Mouse (Mus musculus) neural tube, embryonic 14.5 days (tissue): ENCODE results near the gene Tvp23b. TPM values are rescaled to one million over a fixed set of nuclear protein-coding genes. Genes with fewer than 3 reads are reported as not detected.

Experiments
- ATAC-seq: fragments of 200-750 bp; cut with Nextera tagmentation; 2 replicates; pipeline ENCODE4 v1.8.0; 2017; ENCODE audit warnings: low read depth, mild to moderate bottlenecking, moderate TSS enrichment, moderate library complexity
- H3K27ac ChIP-seq: fragments of 300-500 bp; sonication (generic); 2 replicates; pipeline ENCODE4 v1.5.1; 2014; ENCODE audit warnings: low read depth, mild to moderate bottlenecking, control low read depth, low read length, moderate library complexity, mixed read lengths
- H3K27me3 ChIP-seq: fragments of 300-500 bp; sonication (generic); 2 replicates; pipeline ENCODE4 v1.6.1; 2014; ENCODE audit warnings: low read length; ENCODE audit not compliant: control insufficient read depth, insufficient read depth
- H3K36me3 ChIP-seq: fragments of 300-500 bp; sonication (generic); 2 replicates; pipeline ENCODE4 v1.6.1; 2014; ENCODE audit warnings: low read length, mixed read lengths; ENCODE audit not compliant: control insufficient read depth, insufficient read depth
- H3K4me1 ChIP-seq: fragments of 300-500 bp; sonication (generic); 2 replicates; pipeline ENCODE4 v1.6.1; 2014; ENCODE audit warnings: low read length; ENCODE audit not compliant: control insufficient read depth, insufficient read depth
- H3K4me2 ChIP-seq: fragments of 300-500 bp; sonication (generic); 2 replicates; pipeline ENCODE4 v1.6.1; 2014; ENCODE audit warnings: mild to moderate bottlenecking, low read depth, low read length, control low read depth
- H3K4me3 ChIP-seq: fragments of 300-500 bp; sonication (generic); 2 replicates; pipeline ENCODE4 v1.5.1; 2014; ENCODE audit warnings: low read depth, low read length, control low read depth, mixed read lengths
- H3K9ac ChIP-seq: fragments of 300-500 bp; sonication (generic); replicated peaks from 2 replicates; pipeline ENCODE4 v1.6.1; 2014; ENCODE audit warnings: low read depth, mild to moderate bottlenecking, control low read depth, low read length, mixed read lengths
- H3K9me3 ChIP-seq: fragments of 300-500 bp; sonication (generic); 2 replicates; pipeline ENCODE4 v1.6.1; 2016; ENCODE audit warnings: low read length; ENCODE audit not compliant: control insufficient read depth
- WGBS: fragments of 180-500 bp; shearing (Covaris S2); extraction: QIAGEN DNeasy Blood & Tissue Kit; methylation state at CpG from one replicate; pipeline ENCODE4 v1.1.7; 2014; 5-methylcytosine and 5-hydroxymethylcytosine counted together
- polyA plus RNA-seq: library from polyadenylated mRNA; unstranded; fragments of >200 nt; fragmentation: Nextera tagmentation; extraction: Ambion mirVana; gene quantifications from 2 replicates; pipeline ENCODE4 v1.2.1, GENCODE M21; 2014

Gene Tvp23b
- polyA plus RNA-seq, 1 experiment from 2014 or later = 45.3 TPM

DNA sequence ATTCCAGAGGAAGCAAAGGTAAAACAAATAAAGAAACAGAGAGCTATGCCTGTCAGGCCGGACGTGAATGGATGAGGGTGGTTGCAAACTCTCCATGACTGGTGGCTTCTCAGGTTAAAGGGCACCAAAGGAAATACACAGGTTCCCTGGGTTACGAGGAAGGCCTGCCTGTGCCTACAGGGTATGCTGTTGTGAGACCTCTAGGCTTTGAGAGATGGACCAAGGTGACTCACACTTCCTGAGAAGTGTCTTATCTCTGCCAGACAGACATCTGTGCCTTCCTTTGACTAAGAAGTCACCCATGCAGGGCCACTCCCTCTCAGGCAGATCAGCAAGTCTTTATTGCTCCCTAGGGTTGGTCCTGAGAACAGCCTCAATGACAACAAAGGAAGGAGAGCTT, 50.5 kb downstream of the Tvp23b start:
- no peak for ATAC-seq
- no peaks in the 10 kb centered on the region for H3K36me3 ChIP-seq
- H3K4me1 ChIP-seq = no peaks in the 10 kb centered on the region
- no peak overlapping the region for H3K27ac ChIP-seq
- 65% methylated on average over 3 of the region's 3 CpGs for WGBS
- no peaks in the 10 kb centered on the region for H3K27me3 ChIP-seq
- no peak overlapping the region for H3K4me2 ChIP-seq
- no peak overlapping the region for H3K9ac ChIP-seq
- no peaks in the 10 kb centered on the region for H3K9me3 ChIP-seq
- H3K4me3 ChIP-seq = no peak overlapping the region

GRCm38 (mm10) chr11:62930574-62930973, 51.3 kb downstream of the Tvp23b start:
- Histone ChIP-seq H3K36me3 (no peaks in the 10 kb centered on the region), H3K9ac (no peak overlapping the region), H3K4me3 (no peak overlapping the region), H3K4me1 (no peaks in the 10 kb centered on the region), H3K27me3 (no peaks in the 10 kb centered on the region), H3K27ac (no peak overlapping the region), H3K9me3 (no peaks in the 10 kb centered on the region), H3K4me2 (no peak overlapping the region)
- WGBS = 86% methylated on average over 4 of the region's 4 CpGs
- ATAC-seq = no peak

DNA sequence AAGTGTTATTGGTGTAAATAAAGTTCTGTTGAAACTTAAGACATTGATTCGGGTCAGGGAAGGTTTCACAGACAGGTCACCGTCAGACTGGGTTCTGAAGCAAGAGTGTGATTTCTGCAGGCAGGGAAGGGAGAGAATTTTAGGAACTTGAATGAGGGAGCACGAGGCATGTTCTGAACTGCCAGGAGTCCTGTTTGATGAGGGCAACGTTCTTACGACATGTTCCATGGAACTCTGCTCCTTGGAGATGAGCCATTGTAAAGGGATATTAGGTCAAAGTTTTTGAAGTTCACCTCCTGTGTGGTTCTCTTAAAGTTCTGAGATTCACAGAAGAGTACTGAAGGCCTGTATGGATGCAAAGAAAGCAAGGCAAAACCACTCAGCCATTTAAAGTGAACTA, 51.9 kb downstream of the Tvp23b start:
- H3K36me3 ChIP-seq = no peaks in the 10 kb centered on the region
- H3K27ac ChIP-seq = no peak overlapping the region
- no peaks in the 10 kb centered on the region for H3K4me1 ChIP-seq
- no peak overlapping the region for H3K4me3 ChIP-seq
- H3K9me3 ChIP-seq = no peaks in the 10 kb centered on the region
- 91% methylated on average over 5 of the region's 5 CpGs for WGBS
- ATAC-seq = no peak
- no peaks in the 10 kb centered on the region for H3K27me3 ChIP-seq
- no peak overlapping the region for H3K4me2 ChIP-seq
- no peak overlapping the region for H3K9ac ChIP-seq

DNA sequence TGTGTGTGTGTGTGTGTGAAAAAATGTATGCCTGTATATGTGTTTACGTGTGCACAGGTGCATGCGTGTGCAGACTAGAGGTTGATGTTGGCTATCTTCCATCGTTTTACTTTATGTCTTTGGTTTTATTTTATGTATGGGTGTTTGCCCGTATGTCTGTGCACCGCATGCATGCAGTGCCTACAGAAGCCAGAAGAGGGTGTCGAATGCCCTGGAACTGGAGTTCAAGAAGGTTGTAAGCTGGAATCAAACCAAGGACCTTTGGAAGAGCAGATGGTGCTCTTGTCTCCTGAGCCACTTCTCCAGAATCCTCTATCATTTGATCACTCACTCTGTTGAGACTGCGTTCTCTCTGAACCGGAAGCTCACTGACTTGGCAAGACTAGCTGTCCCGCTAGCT, 53.8 kb downstream of the Tvp23b start:
- WGBS = 93% methylated on average over 9 of the region's 9 CpGs
- no peaks in the 10 kb centered on the region for H3K9me3 ChIP-seq
- H3K27ac ChIP-seq = no peak overlapping the region
- no peak for ATAC-seq
- no peaks in the 10 kb centered on the region for H3K27me3 ChIP-seq
- H3K9ac ChIP-seq = no peak overlapping the region
- H3K4me3 ChIP-seq = no peak overlapping the region
- no peaks in the 10 kb centered on the region for H3K36me3 ChIP-seq
- no peaks in the 10 kb centered on the region for H3K4me1 ChIP-seq
- H3K4me2 ChIP-seq = no peak overlapping the region

DNA sequence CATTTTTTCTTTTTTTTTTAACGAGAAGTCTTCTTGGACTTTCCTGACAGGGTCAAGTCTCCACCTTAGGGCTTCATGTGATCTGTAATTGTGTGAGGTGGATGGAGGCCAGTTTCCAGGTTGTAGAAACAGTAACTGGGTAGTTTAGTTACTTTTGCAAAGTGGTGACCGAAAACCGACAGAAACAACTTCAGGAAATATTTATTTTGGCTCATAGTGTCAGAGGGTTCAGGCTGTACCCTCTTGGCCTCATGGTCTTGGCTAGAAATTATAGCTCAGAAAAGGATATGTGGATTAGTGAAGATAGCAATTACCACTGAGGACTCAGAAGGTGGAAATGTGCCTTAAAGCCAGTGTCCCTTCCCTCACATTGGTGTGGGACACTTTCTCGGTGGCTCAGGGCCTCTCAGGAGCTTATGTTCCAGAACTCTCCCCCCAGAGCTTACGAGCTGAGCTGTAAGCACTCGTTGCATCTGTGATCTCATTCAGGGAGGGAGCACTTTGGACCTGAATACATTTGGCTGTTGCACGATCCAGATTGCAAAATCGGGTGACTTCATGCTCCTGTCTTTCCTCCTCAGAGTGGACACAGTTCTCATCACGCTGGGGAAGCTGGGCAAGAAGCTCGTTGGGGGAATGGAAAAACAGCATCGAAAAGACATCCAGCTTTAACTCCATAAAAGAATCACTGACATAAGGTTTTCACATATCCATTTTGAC, 55.7 kb downstream of the Tvp23b start:
- no peak for ATAC-seq
- no peak overlapping the region for H3K4me3 ChIP-seq
- 88% methylated on average over 11 of the region's 11 CpGs for WGBS
- H3K9ac ChIP-seq = no peak overlapping the region
- no peaks in the 10 kb centered on the region for H3K4me1 ChIP-seq
- no peaks in the 10 kb centered on the region for H3K36me3 ChIP-seq
- no peaks in the 10 kb centered on the region for H3K27me3 ChIP-seq
- no peaks in the 10 kb centered on the region for H3K9me3 ChIP-seq
- H3K27ac ChIP-seq = no peak overlapping the region
- no peak overlapping the region for H3K4me2 ChIP-seq

DNA sequence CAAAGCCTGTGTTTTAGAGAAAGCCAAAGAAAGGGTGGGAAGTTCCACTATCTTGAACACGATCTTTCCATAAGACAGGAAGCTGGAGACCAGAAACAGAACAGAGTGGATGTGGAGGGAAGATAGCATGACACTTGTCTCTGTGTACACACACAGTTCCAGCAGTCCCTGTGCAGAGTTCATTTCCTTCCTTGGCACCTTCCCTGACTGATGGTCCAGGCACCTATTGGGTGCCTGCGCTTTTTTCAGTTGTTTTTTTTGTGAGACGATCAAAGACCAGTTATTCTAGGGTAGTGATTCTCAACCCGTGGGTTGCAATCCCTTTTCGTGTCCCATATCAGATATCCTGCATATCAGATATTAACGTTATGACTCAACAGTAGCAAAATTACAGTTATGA, 58.7 kb downstream of the Tvp23b start:
- H3K4me2 ChIP-seq = no peak overlapping the region
- WGBS = 91% methylated on average over 6 of the region's 6 CpGs
- no peak overlapping the region for H3K27ac ChIP-seq
- H3K4me1 ChIP-seq = no peaks in the 10 kb centered on the region
- no peak for ATAC-seq
- H3K4me3 ChIP-seq = no peak overlapping the region
- H3K27me3 ChIP-seq = no peaks in the 10 kb centered on the region
- no peaks in the 10 kb centered on the region for H3K36me3 ChIP-seq
- H3K9me3 ChIP-seq = no peaks in the 10 kb centered on the region
- H3K9ac ChIP-seq = no peak overlapping the region

DNA sequence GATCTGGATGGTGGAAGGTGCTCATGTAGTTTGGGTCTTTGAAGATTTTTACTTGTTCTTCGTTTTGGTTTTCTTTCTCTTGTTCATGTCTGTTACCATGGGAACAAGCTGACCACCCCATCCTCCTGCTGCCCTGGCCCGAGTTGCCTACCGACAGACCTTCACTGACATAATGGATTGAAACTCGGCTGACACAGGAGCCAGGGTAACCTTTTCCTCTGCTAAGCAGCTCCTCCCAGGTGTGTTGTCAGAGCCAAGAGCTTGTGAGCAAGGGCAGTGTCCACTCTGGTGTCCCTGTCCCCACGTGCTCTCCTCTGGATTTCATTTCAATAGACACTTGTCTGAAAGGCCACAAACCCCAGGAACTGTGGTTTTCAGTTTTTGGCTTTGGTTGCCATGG, 59.7 kb downstream of the Tvp23b start:
- no peak overlapping the region for H3K27ac ChIP-seq
- H3K4me2 ChIP-seq = no peak overlapping the region
- no peaks in the 10 kb centered on the region for H3K36me3 ChIP-seq
- H3K4me1 ChIP-seq = no peaks in the 10 kb centered on the region
- ATAC-seq = no peak
- H3K27me3 ChIP-seq = no peaks in the 10 kb centered on the region
- H3K9me3 ChIP-seq = no peaks in the 10 kb centered on the region
- no peak overlapping the region for H3K4me3 ChIP-seq
- 69% methylated on average over 5 of the region's 5 CpGs for WGBS
- no peak overlapping the region for H3K9ac ChIP-seq

GRCm38 (mm10) chr11:62940176-62940575, 60.9 kb downstream of the Tvp23b start:
- Histone ChIP-seq H3K27me3 (no peaks in the 10 kb centered on the region), H3K4me2 (no peak overlapping the region), H3K4me3 (no peak overlapping the region), H3K27ac (no peak overlapping the region), H3K4me1 (no peaks in the 10 kb centered on the region), H3K9ac (no peak overlapping the region), H3K9me3 (no peaks in the 10 kb centered on the region), H3K36me3 (no peaks in the 10 kb centered on the region)
- 89% methylated on average over 3 of the region's 3 CpGs for WGBS
- no peak for ATAC-seq

DNA sequence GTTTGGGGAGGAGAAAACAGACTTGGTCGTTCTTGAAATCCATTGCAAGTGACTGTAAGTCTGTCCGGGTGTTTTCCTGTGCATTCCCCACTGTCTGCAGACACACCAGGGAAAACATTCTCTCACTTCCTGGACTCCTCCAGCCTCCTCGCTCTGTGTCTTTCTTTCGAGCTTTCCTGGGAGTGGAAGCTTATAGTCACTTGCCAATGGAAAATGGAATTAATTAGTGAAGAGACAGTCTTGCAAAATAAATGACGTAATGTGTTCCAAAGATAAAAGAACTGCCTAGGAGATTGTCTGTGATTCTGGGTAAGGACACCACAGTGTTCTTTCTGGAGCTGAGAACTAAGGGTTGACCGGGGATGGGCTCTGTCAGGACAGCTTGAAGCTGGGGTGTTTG, 64.3 kb downstream of the Tvp23b start:
- H3K36me3 ChIP-seq = no peaks in the 10 kb centered on the region
- H3K4me1 ChIP-seq = no peaks in the 10 kb centered on the region
- no peak for ATAC-seq
- no peak overlapping the region for H3K9ac ChIP-seq
- H3K4me2 ChIP-seq = no peak overlapping the region
- H3K27me3 ChIP-seq = no peaks in the 10 kb centered on the region
- no peak overlapping the region for H3K4me3 ChIP-seq
- no peak overlapping the region for H3K27ac ChIP-seq
- WGBS = 80% methylated on average over 6 of the region's 6 CpGs
- H3K9me3 ChIP-seq = no peaks in the 10 kb centered on the region
